In genomic region chr1:33907421-33908190, GRCm38 (mm10) we compare ENCODE assay signal across 8 mouse cellular contexts. TPM values are rescaled to one million over a fixed set of nuclear protein-coding genes. Genes with fewer than 3 reads are reported as not detected.
DNase-seq lines count a peak whose midpoint lies in the region; ATAC-seq lines count a peak whose summit lies in the region.

Bend6 (minus strand) TSS chr1:33907816.

- under 1% methylated on average over 87 of the region's 110 CpGs for WGBS in intestine, embryonic 14.5 days
- WGBS in limb, embryonic 11.5 days: under 1% methylated on average over 71 of the region's 110 CpGs
- under 1% methylated on average over 65 of the region's 110 CpGs for WGBS in midbrain, embryonic 11.5 days
- WGBS in stomach, embryonic 15.5 days: under 1% methylated on average over 97 of the region's 110 CpGs

- intact Hi-C loops in gastrocnemius, postnatal 36 days (cut with DNase I): no loop called here

- H3K27ac ChIP-seq in intestine, embryonic 14.5 days (ENCODE audit: low read depth): no peak within 1 kb of the TSS
- no peak within 1 kb of the TSS for H3K27ac ChIP-seq in limb, embryonic 11.5 days (replicated peaks; ENCODE audit: low read depth, low read length)
- no peak within 1 kb of the TSS for H3K27ac ChIP-seq in midbrain, embryonic 11.5 days (ENCODE audit: low read depth, low read length)
- H3K27ac ChIP-seq in stomach, embryonic 15.5 days: no peak within 1 kb of the TSS

- no peaks in the 10 kb centered on the region for H3K9me3 ChIP-seq in intestine, embryonic 14.5 days (ENCODE audit: control insufficient read depth, low read length)
- no peaks in the 10 kb centered on the region for H3K9me3 ChIP-seq in limb, embryonic 11.5 days (ENCODE audit: control insufficient read depth, low read length)
- no peaks in the 10 kb centered on the region for H3K9me3 ChIP-seq in midbrain, embryonic 11.5 days (ENCODE audit: control insufficient read depth, low read length)
- no peaks in the 10 kb centered on the region for H3K9me3 ChIP-seq in stomach, embryonic 15.5 days

- H3K9ac ChIP-seq in intestine, embryonic 14.5 days (ENCODE audit: low read length): peak within 1 kb of the TSS; percentile 40
- peak within 1 kb of the TSS; percentile 60 for H3K9ac ChIP-seq in limb, embryonic 11.5 days (ENCODE audit: low read length)
- H3K9ac ChIP-seq in midbrain, embryonic 11.5 days (ENCODE audit: low read length): peak within 1 kb of the TSS; percentile 62
- H3K9ac ChIP-seq in stomach, embryonic 15.5 days: peak within 1 kb of the TSS; percentile 20; the same call in 1 of the 2 replicates

- H3K4me1 ChIP-seq in intestine, embryonic 14.5 days (replicated peaks; ENCODE audit: control insufficient read depth, insufficient read depth, low read length): peaks cover 15% of the 10 kb centered on the region; the same call in 1 of the 2 replicates
- H3K4me1 ChIP-seq in limb, embryonic 11.5 days (ENCODE audit: control insufficient read depth, insufficient read depth, low read length): no peaks in the 10 kb centered on the region
- H3K4me1 ChIP-seq in midbrain, embryonic 11.5 days (ENCODE audit: control insufficient read depth, insufficient read depth, low read length): peaks cover 4% of the 10 kb centered on the region
- peaks cover 12% of the 10 kb centered on the region; the same call in 1 of the 2 replicates for H3K4me1 ChIP-seq in stomach, embryonic 15.5 days

- DNase-seq in 3T3-L1 (ENCODE audit: low read depth, low spot score): peak; percentile 64
- peak; percentile 71 for DNase-seq in adrenal gland, postnatal 14 days
- peak; percentile 83 for DNase-seq in embryo, embryonic 9.5 days (ENCODE audit: extremely low spot score)
- DNase-seq in gastrocnemius, postnatal 36 days: peak; percentile 36 to 49
- peak; percentile 85 for DNase-seq in intestine, embryonic 14.5 days (ENCODE audit: low spot score)
- peak; percentile 79 for DNase-seq in limb, embryonic 11.5 days (ENCODE audit: low spot score)
- DNase-seq in midbrain, embryonic 11.5 days (ENCODE audit: low spot score, missing footprints): peak; percentile 97

- peak; percentile 86 for ATAC-seq in intestine, embryonic 14.5 days (replicated peaks; ENCODE audit: low FRiP score, low TSS enrichment, low read depth)
- ATAC-seq in limb, embryonic 11.5 days (ENCODE audit: insufficient number of reproducible peaks, low FRiP score, low TSS enrichment, low read depth): peak; percentile 84
- peak; percentile 91 for ATAC-seq in midbrain, embryonic 11.5 days (ENCODE audit: low FRiP score)
- ATAC-seq in stomach, embryonic 15.5 days (ENCODE audit: insufficient read depth, low FRiP score, low read depth): peak; percentile 82

- no peaks in the 10 kb centered on the region for H3K36me3 ChIP-seq in intestine, embryonic 14.5 days (ENCODE audit: control insufficient read depth, insufficient read depth, low read length)
- H3K36me3 ChIP-seq in limb, embryonic 11.5 days (ENCODE audit: control insufficient read depth, insufficient read depth, low read length): no peaks in the 10 kb centered on the region
- no peaks in the 10 kb centered on the region for H3K36me3 ChIP-seq in midbrain, embryonic 11.5 days (ENCODE audit: control insufficient read depth, insufficient read depth, low read length)
- no peaks in the 10 kb centered on the region for H3K36me3 ChIP-seq in stomach, embryonic 15.5 days

- peak within 1 kb of the TSS; percentile 97 for H3K4me2 ChIP-seq in intestine, embryonic 14.5 days (ENCODE audit: low read length)
- H3K4me2 ChIP-seq in limb, embryonic 11.5 days (ENCODE audit: low read depth, severe bottlenecking): peak within 1 kb of the TSS; percentile 97
- peak within 1 kb of the TSS; percentile 86 for H3K4me2 ChIP-seq in midbrain, embryonic 11.5 days
- peak within 1 kb of the TSS; percentile 99 for H3K4me2 ChIP-seq in stomach, embryonic 15.5 days

- H3K27me3 ChIP-seq in intestine, embryonic 14.5 days (replicated peaks; ENCODE audit: control insufficient read depth, insufficient read depth, low read length): peaks cover 41% of the 10 kb centered on the region
- H3K27me3 ChIP-seq in limb, embryonic 11.5 days (ENCODE audit: control insufficient read depth, insufficient read depth, low read length): peaks cover 18% of the 10 kb centered on the region
- H3K27me3 ChIP-seq in midbrain, embryonic 11.5 days (ENCODE audit: control insufficient read depth, insufficient read depth, low read length): peaks cover 20% of the 10 kb centered on the region
- H3K27me3 ChIP-seq in stomach, embryonic 15.5 days (replicated peaks): peaks cover 29% of the 10 kb centered on the region

- peak within 1 kb of the TSS; percentile 57 for H3K4me3 ChIP-seq in intestine, embryonic 14.5 days (ENCODE audit: low read depth, low read length)
- H3K4me3 ChIP-seq in limb, embryonic 11.5 days (ENCODE audit: low read depth, low read length): peak within 1 kb of the TSS; percentile 52
- H3K4me3 ChIP-seq in midbrain, embryonic 11.5 days (ENCODE audit: low read depth, low read length): peak within 1 kb of the TSS; percentile 65
- H3K4me3 ChIP-seq in stomach, embryonic 15.5 days (replicated peaks): peak within 1 kb of the TSS; percentile 64

RNA-seq across cellular contexts. Expression of gene Bend6, which starts in this region (rescaled TPM):
- 0.85 and 1.8 TPM in 2 replicates for total RNA-seq in adrenal gland, postnatal 14 days (2021)
- total RNA-seq in gastrocnemius, postnatal 36 days (2021): 1 to 10 TPM; 1.1 to 1.3 TPM
- 0.61 and 0.81 TPM in 2 replicates for polyA plus RNA-seq in intestine, embryonic 14.5 days (2014; fragmentation: Nextera tagmentation; extraction: Ambion mirVana)
- 0.78 and 1.5 TPM in 2 replicates for polyA plus RNA-seq in limb, embryonic 11.5 days (2014; fragmentation: Nextera tagmentation; extraction: Ambion mirVana)
- 2.0 and 3.9 TPM in 2 replicates for polyA plus RNA-seq in midbrain, embryonic 11.5 days (2014; fragmentation: Nextera tagmentation; extraction: Ambion mirVana)
- 0.83 and 1.1 TPM in 2 replicates for polyA plus RNA-seq in stomach, embryonic 15.5 days (2015; fragmentation: Nextera tagmentation; extraction: Ambion mirVana)

Comparison
In these comparisons a context has a peak if more than half of its experiments do, and no peak if none do; other contexts are left out.
1. Peak in DNase-seq, ATAC-seq, H3K4me3 ChIP-seq, H3K9ac ChIP-seq and H3K4me2 ChIP-seq in intestine, embryonic 14.5 days; RNA of the gene not detected or under 1 TPM.
2. DNase-seq: peak in every context shown above with its lines; median percentile 97 in midbrain, embryonic 11.5 days; 85 in intestine, embryonic 14.5 days; 83 in embryo, embryonic 9.5 days; 79 in limb, embryonic 11.5 days; 71 in adrenal gland, postnatal 14 days; 64 in 3T3-L1; 42 in gastrocnemius, postnatal 36 days.